Mouse (Mus musculus) lung, adult 2 months (tissue): ENCODE data around the gene Hamp.

Experiments used
- CTCF ChIP-seq: fragments of 200-500 bp; IDR thresholded peaks from 2 replicates; pipeline ENCODE4 v1.5.1; 2011; ENCODE audit warnings: mild to moderate bottlenecking, low read length, control low read depth; ENCODE audit not compliant: insufficient read depth
- POLR2A ChIP-seq: fragments of 200-500 bp; IDR thresholded peaks from 2 replicates; pipeline ENCODE4 v1.6.1; 2011; ENCODE audit warnings: low read depth, mild to moderate bottlenecking, control low read depth, low read length, borderline replicate concordance; ENCODE audit errors: extremely low read depth

GRCm38 (mm10) chr7:30968611-30969010, 24.8 kb upstream of the Hamp start:
- TF ChIP-seq CTCF (no peak), POLR2A (no peak)
